Mouse (Mus musculus): Measurements from ENCODE around the gene Sorcs3. TPM values are rescaled to one million over a fixed set of nuclear protein-coding genes. Genes with fewer than 3 reads are reported as not detected.

Sorcs3 gene
- not detected for polyA plus RNA-seq (2014; fragmentation: Illumina TruSeq; extraction: RNeasy Lipid Tissue Mini Kit (QIAGEN cat#74804); ENCODE audit: low read depth, low replicate concordance)

DNA sequence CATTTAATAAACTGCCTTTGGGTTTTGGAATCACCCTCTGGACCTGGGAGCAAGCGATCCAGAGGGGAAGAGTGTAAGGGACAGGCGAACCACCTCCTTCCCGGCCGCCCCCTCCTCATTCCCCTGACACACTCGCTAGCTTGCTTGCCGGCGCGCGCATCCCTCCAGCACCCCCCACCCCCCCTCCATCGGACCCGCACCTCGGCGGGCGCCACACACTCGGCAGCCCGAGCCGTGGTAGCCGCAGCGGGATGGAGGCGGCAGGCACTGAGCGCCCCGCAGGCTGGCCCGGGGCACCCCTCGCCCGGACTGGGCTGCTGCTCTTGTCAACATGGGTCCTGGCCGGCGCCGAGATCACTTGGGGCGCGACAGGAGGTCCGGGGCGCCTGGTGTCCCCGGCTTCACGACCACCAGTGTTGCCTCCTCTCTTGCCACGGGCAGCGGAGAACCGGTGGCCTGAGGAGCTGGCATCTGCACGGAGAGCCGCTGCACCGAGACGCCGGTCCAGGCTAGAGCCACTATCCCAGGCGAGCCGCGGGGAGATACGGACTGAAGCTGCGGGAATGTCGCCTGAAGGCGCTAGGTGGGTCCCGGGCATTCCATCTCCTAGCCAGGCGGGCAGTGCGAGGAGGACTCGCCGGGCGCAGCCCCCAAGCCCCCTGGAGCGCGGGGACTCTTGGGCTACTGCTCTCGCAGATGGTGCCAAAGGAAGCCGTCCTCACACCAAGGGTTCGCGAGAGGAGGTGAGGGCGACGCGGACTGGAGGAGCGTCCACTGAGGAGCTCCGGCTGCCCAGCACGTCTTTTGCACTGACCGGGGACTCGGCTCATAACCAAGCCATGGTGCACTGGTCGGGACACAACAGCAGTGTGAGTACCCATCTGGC lies at the start of gene Sorcs3:
Sorcs3 (plus strand) TSS at position 97 of the 886 bp plus-strand sequence.

Measured in sigmoid colon, adult 10 weeks (tissue).